Mouse (Mus musculus) heart, adult 2 months (tissue): ENCODE results near the gene Ttll1.

Experiments
- CTCF ChIP-seq: fragments of 200-600 bp; IDR thresholded peaks from 2 replicates; pipeline ENCODE4 v1.8.1; 2022; ENCODE audit warnings: antibody characterized with exemption, mild to moderate bottlenecking, moderate library complexity
- POLR2A ChIP-seq: fragments of 200-500 bp; IDR thresholded peaks from 2 replicates; pipeline ENCODE4 v1.6.1; 2011; ENCODE audit warnings: mild to moderate bottlenecking, low read depth, low read length, control low read depth; ENCODE audit not compliant: insufficient read depth

DNA sequence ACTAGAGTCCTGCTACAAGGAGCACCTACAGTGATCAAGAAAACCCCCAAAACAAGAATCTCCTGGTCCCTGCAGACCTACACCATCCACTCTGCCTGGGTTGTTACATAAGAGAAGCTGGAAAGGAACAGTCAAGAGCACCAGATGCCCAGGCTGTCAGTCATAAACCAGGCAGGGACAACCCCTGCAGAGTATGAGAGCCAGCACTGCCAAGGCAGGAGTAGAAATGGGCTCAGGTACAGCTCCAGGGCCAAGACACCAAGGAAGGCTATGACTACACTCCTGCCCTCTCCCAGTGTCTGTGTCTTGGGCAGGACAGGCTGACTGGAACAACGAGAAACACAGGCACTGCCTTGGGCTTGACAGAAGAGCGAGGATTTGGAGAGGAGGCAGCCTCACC, 39.4 kb upstream of the Ttll1 start:
- TF ChIP-seq CTCF (no peak), POLR2A (no peak)
